Mouse (Mus musculus): ENCODE measurements around the gene Slc38a3.
A peak's percentile ranks its signal among the peaks of the same experiment; 100 is the strongest.

Gene Slc38a3

DNA sequence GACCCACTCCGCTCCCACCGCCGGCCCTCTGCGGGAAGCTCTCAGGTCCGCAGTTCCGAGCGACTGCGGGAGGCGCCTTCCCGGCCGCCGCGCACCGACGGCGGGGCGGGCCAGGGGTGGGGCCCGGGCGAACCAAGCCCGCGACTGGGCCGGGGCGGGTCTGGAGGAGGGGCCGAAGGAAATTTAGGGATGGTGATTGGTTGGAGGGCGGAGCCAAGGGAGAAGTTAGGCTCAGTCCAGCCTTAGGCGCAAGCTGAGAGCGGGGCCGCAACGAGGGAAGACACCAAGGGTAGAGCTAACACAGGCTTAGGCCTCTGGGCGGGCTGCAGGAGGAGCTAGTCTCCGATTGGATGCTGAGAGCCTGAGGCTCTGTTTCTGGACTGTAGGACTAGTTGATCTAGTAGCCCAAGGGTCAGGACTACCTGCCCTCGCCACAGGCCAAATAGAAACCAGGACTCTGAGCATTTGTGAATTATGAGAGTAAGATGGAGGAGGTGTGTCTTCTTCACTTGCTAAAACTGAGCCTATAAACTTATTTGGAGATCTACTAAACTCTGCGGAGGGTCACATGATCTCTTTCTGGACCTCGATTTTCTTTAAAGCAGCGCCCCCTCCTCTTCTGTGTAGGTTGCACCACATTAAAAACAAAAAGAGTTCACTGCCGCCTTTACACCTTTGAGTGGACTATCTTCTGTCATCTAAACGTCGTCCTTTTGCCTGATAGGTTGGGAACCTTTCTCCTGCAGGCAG, 33.9 kb downstream of the Slc38a3 start, which contains the start of gene Gnai2:
Gene Gnai2, minus strand, starts transcription at position 89 of the 750 bp plus-strand sequence.
- no peak for DNase-seq (ENCODE audit: low read depth, low spot score)

DNA sequence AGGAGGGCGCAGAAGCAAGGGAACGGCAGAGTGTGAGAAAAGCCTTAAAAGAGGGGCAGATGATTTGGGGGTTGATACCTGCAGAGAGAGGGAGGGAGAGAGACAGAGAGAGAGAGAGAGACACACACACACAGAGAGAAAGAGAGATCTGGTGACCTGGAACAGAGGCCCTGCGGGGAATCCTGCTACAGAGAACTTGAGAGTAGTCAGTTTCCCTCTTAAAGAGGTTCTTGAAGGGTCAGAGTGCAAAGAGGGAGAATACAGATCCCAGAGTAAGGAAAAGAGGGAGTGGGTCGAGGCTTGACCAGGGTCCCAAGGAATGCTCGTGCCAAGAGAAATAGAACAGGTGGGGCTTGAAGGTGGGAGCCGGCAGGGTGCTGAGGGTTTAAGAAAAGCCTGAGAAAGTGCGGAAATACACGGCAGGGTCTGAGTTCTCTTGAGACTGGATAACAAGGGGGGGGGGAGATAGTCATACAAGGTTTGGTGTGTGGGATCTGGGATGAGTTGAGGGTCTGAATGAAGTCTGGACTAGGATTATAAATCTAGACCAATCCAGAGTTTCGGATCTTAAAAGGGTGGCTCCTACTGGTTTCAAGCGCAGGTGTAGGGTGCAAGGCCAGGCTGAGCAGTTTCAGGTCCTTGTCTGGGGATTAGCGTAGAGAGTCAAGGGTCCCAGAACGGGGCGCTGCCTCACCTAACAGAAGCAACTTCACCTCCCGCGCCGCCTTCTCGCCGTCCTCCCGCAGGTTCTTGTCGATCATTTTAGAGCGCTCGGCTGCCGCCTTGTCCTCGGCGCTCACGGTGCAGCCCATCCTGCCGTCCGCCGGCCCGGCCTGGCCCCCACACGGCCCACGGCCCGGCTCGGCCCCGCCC, 34.7 kb downstream of the Slc38a3 start:
- DNase-seq (ENCODE audit: low read depth, low spot score): no peak

DNA sequence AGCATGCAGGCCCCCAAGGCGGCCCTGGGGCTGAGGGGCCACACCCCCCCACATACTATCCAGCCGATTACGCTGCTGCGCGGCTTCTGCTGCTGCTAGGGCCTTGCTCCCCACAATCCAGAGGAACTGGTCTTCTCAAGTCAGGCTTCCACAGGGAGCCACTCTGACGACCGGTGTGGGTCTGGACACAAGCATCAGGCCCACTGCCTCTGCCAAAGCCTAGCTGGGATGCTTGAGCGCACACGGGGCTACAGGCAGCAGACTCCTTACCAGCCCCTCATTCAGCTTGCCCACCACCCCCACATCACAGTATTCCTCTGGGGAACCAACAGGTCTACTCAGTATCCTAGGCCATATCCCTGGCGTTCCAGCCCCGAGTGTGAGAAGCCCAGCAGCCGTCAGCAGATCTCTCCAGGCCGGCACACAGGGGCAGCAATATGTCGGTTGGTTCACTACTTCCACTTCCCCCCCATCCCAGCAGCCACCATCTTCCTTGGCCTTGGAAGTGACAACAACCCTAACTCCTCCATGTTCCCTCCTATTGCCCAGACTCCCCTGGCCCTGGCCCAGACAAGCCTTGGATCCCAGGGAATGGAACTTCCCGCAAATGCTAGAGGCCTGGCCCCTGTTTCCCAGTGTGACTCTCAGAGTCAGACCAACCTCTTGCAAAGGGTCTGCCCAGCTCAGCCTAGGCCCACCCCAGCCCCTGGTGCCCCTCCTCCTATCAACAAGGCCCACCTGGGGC, 35.5 kb downstream of the Slc38a3 start:
- DNase-seq (ENCODE audit: low read depth, low spot score): no peak

DNA sequence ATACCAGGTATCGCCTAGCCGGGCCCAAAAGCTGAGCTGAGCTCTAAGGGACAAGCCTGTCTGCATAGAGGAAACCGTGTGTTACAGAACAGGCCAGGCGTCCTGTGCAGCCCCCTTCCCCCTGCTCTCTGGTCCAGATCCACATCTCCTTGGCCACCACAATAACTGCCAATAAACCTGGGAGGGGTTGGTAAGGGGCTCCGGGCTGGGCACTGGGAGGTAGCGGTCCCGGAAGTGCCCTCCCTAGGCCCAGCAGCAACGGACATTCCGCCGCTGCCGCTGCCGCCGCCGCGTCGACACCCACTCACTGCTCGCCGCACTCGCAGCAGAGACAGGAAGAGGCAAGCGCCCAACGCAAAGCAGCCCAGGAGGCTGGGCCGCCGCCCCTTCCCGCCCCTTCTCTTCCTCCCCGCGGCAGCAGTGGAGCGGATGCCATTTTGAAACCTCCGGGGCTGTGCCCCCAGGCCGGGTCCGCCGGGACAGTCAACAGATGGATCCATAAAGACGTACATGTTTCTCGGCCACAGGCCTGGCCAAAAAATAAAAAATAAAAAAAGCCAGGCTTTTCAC, 36.2 kb downstream of the Slc38a3 start:
- DNase-seq (ENCODE audit: low read depth, low spot score): no peak

DNA sequence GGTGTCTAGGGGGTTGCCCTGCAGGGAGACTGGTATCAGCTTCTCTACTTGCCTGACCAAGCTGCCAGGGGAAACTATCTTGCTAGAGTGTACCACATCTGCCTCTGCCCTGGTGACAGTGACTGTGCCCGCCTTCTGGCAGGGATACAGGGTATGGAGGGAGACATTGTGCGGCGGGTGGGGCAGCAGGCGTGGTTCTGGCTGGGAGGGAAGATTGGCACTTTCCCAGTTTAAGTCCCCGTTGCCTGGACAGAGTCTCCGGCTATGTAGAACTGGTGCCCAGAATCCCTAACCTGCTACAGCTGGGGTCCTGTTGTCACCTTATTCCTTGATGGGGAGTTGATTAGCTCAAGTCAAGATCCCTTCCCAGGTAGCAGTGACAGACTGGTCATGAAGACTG, 36.9 kb downstream of the Slc38a3 start:
- no peak for DNase-seq (ENCODE audit: low read depth, low spot score)

DNA sequence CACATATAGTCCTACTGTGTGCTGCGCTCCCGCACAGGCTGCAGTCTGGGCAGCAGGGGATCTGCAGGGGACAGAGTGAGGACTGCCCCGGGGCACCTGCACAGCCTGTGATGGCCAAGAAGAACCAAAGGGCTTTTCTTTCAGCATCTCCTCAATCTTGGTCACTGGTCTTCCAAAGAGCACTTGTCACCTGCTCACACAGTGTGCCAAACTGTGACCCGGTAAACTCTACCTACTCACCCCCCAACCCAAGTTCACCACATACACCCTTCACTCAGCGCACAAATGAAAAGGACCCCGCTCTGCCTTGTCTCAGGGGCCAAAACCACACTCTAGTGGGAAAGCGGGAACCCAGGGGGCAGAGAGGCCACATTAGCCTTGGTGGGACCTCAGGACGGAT, 37.5 kb downstream of the Slc38a3 start:
- no peak for DNase-seq (ENCODE audit: low read depth, low spot score)

DNA sequence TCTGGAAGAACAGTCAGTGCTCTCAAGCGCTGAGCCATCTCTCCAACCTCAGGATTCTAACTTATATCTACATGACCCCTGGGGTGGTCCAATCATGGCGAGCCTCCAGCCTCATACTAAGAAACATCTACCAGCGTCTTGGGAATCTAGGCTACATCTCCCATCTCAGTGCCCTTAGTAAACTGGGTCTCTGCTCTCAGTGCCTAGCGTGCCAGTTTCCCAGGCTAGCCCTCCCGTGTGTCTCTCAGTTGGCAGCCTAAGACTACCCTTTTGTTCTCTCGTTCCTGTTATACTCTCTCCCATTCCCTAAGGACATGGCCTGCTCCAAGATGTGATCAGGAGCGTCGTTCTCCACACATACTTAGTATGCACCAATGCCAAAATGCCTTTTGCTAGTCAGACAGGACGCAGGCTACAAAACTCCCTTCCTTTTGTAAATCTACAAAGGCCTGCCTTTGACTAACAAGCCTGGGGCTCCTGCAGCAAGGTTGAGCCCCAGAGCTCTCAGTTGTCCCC, 38.0 kb downstream of the Slc38a3 start:
- no peak for DNase-seq (ENCODE audit: low read depth, low spot score)

DNA sequence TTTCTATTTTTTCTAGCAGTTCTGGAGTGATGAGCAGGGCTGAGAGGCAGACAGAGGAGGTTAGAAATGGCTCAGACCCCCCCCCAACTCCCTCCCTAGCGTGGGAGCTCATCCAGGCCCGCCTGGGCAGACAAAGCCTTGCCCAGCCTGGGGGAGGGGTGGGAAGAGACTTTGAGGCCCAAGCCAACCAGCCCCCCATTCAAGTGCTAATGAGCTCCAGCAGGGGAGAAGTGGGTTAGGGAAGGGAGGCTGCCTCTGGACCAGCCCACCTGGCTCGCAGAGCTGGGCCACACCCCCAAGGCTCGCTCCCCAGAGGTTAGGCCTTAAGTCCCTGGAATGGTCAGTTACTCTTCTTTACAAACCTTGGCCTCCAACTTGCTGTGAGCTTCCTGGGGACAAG, 38.8 kb downstream of the Slc38a3 start:
- no peak for DNase-seq (ENCODE audit: low read depth, low spot score)

DNA sequence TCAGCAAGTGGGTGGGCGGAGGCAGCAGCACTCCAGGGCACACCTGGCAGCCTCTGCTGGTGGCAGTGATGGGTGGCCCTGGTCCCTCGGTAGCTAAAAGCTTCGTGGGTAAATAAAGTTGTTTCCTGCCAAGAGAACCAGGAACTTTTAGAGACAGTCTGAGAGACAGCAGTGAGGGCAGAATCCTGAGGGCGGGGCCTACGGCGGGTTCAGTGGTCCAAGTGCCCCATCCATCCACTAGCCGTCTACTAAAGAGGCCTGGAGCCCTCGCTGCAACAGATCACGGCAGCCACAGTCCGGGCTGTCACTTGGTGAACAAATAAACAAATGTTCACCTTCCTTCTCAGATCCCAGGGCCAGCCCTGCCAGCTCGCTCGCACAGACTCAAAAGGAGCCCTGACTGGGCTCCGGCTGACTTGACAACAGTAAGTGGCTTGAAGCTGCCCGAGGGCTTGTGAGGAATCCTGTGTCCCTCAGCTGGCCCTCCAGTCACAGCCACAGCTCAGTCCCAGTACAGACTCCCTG, 39.4 kb downstream of the Slc38a3 start:
- DNase-seq (ENCODE audit: low read depth, low spot score): no peak

DNA sequence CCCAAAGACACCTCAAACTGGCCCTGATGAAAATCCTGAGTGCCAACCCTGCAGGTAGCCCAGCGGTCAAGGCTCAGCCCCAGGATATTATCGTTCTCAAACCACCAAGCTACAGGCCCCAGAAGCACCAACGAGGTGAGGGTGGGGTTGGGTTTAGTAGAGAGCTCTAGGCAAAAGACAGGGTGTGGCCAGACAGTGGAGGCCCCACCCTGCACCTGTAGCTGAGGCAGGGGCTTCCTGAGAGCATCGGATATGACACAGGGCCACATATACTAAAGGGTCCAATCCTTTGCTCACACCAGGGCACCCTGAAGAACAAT, 40.0 kb downstream of the Slc38a3 start:
- no peak for DNase-seq (ENCODE audit: low read depth, low spot score)

DNA sequence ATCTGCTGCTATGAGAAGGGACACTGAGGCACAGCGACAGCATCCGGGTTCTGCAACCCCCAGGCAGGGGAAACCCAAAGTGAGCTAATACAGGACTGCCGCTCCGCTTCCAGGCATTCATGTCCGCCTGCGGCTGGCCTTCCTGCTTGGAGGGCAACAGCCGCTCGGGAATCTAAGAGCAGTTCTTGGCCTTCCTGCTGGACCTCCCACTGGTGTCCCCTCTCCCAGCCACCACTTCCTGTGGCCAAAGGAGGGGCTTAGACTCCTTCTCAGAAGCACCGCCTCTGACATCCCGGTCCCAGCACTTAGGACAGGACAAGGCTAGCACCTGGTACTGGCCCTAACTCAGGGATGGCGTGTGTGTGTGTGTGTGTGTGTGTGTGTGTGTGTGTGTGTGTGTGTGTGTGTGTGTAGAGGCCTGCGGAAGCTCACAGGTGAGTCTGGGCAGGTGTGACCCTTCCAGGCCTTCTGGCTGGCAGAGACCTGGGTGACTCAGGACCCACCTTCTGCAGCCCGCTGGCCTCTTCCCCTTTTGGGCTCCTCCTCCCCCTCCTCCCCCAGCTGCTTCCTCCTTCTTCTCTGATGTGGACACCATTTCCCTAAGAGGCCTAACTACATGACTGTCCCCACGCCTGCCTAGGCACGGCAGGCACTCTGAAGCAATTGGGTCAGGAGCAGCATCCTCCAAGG, 40.5 kb downstream of the Slc38a3 start:
- no peak for DNase-seq (ENCODE audit: low read depth, low spot score)

DNA sequence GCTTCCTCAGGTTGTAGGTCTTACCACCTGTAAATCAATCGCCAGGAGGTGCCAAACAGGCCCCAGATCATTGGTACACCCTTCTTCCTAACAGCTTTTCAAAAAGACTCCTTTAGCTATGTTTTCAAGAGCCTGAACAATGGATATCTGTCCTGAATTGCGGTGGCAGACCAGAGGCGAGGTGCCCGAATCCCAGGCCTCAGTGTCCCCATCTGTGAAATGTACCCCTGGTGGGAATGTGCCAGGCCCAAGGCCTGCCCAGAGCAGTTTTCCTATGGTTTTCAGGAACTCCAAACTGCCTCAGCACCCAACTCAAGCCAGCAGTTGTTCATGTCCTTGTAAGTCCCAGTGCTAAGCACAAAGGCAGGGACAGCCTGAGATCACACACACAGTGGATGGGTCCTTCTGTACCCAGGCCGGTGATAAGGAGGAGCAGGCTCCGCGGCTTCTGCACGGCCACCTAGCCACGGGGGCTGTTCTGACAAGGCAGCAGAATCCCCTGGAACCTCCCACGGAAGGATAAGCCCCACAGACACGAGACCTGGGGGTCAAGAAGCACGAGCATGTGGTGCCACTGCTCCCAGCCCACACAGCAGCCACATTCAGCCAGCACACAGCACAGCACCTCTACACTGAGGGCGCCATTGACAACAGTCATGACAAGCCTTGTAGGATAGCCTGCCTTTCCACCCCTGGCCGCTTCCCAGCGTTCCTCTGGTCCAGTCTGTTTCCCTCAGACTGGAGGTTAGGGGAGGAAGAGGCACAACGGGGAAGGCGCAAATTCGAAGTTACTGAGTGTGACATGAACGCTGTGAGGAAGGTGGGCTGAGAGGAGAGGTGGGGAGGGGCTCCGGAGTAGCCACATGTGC, 41.7 kb downstream of the Slc38a3 start:
- no peak for DNase-seq (ENCODE audit: low read depth, low spot score)

DNA sequence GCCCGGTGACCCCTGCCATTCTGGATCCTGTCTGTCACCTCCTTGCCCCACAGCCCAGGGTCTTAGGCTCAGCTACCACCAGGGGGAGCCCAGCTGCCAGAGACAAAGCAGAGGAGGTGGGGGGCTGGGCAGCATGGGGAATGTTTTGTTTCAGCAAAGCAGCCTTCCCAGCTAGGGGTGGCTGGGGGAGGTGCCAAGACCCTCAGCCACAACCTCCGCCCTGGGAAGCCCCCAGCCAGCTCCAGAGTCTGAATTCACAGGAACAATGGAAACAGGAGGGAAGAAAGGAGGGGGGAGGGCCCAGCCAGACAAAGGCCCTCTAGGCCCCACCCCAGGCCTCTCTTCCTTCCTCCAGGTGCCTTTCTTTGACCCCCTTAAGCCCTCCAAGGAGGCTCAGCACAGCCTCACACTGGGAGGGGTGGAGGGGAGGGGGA, 42.5 kb downstream of the Slc38a3 start:
- DNase-seq (ENCODE audit: low read depth, low spot score): peak; percentile 72

DNA sequence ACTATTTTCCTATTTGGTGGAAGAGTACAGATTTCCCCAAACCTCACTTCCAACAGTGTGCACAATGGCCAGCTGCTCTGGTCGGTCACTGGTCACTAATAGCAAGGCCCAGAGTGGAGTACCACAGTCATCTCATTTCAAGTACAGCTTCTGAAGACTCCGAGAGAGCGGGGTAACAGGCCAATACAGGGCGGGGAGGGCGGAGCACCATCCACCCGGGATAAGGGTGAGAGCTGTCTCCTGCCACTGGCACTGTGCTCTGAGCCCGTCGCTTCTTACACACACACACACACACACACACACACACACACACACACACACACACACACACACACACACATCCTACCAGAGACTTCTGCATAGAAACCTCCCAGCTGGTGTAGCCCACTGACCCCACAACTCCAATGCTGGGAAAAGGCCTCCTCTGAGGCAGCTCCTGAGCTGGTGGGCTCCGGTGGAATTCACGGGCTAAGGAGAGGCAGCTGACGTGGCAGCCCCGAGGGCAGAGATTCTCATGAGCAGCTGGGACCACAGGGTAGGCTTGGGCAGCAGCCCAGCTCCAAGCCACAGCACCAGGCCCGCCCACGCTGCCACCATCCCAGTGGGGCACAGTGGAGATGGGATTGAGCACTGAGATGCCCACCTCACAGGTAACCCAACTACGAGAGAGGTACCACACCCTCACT, 43.0 kb downstream of the Slc38a3 start:
- no peak for DNase-seq (ENCODE audit: low read depth, low spot score)

DNA sequence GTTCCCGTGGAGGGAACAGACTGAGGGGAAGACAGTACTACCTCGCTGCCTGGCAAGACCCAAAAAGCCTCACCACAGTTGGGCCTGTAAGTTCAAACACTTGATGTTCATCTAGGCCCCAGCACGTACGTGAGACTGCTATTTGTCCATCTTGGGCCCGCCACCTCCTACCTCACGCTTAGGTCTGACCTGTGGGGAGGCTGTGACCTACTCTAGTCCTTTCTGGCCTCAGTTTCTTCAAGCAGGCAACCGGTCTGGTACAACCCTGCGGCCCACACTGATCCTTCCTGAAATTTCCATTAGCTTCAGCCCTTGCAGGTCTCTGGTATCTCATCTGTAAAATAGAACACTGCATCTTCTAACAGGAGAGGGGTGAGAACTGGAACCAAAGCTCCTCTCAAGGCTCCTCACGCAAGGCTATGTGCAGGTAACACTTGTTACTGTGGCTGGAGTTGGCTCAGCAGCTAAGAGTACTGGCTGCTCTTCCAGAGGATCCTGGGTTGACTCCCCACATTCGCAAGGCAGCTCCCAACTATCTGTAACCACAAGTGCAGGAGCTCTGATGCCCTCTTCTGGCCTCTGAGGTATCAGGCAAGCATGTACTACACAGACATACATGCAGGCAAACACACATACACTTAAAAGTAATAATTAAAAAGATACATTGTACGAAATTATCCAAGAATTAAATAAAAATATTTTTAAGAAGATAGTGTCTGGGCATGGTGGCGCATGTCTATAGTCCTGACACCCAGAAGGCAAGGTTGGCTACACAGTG, 43.8 kb downstream of the Slc38a3 start:
- DNase-seq (ENCODE audit: low read depth, low spot score): no peak

DNA sequence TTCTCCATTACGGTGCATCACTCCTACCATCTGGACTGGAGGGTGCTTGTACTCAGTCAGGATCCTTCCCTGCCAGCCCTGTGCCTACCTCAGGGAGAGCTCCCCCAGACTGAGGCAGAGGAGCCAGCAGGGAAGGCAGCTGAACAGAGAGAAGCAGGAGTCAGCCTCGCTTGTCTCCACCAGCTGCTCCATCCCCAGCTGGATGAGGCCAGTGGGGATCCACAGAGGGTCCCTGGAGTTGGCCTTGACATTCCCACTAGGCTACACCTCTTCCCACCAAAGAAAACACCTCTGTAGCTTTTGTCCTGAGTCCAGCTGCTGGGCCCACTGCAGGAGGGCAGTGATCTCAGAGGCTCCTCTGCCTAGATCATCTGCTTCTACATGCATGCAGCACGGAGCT, 44.4 kb downstream of the Slc38a3 start:
- no peak for DNase-seq (ENCODE audit: low read depth, low spot score)

DNA sequence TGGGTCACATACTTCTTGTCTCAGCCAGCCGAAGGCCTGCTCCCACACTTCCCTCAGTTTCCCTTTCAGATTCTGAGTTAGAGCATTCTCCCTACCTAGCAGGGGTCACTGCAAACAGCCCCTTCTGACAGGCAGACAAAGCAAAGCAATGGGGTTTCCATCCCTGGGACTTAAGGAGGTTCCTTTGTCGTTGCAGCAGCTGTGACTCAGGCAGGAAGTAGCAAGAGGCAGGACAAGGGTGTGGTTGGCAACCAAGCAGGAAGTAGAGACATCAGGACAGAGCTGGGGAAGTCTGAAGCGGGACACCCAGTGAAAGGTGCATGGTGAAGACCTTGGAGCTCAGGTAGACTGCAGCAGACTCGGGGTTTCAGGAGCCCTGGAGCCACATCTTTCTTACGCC, 44.8 kb downstream of the Slc38a3 start:
- no peak for DNase-seq (ENCODE audit: low read depth, low spot score)

DNA sequence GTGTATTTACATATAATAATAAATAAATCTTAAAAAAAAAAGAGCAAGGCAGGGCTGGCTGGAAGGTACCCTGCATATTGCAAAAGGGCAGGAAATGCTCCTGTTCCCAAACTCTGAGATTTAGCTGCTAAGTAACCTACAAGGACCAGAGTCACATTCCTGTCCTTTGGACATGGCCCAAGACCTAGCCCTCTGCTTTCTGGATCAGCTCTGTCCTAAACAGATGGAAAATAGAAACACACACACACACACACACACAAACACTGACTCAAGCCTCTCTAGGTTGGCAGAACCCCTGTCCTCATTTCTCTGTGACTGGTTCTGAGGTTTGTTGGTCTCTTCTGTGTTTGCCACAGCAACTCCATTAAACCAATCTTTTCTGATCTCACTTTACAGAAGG, 48.4 kb downstream of the Slc38a3 start:
- DNase-seq (ENCODE audit: low read depth, low spot score): no peak

DNA sequence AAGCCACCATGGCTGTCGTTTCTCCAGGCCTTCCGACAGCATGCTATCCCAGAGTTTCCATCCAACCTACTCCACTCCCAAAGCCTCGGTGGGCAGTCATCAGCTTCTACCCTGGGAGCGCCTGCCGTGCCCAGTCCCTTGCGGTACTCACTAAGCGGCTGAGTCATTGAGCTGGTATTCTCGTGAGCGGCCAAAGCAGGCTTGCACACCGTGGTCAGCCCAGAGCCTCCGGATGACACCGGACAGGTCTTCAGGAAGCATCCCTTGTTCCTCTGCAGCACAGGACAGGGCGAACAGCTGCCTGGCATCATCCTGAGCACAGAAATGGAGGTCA, 49.8 kb downstream of the Slc38a3 start:
- no peak for DNase-seq (ENCODE audit: low read depth, low spot score)
